ENCODE assay signal across 8 mouse cellular contexts in the genomic region with DNA sequence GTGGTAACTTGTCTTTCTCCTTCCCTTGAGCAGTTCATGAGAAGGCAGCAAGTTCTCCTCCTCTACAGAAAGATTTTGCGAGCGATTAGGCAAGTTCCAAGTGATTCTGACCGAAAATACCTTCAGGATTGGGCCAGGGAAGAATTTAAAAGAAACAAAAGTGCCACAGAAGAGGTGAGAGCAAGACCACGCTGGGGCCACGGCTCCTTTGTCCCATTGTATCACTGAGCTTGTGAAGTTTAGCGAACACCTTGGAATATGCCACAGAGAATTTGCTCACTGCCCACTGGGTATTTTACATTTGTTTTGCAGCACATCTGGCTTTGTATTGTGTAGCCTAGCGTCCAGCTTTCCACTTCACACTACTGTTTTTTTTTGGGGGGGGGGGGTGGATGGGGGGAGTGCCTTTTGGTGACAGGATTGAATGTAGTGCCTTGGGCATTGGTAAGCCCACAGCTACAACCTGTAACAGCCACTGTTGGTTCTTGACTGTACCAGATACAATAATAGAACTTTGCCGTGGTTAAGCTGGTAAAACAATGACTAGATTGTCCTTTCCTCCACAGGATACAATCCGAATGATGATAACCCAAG. TPM values are rescaled to one million over a fixed set of nuclear protein-coding genes. Genes with fewer than 3 reads are reported as not detected.
A peak's percentile ranks its signal among the peaks of the same experiment; 100 is the strongest.
DNase-seq lines count a peak whose midpoint lies in the region; ATAC-seq and TF ChIP-seq lines count a peak whose summit lies in the region.

No protein-coding gene starts in this region.

- H3K4me2 ChIP-seq in heart, embryonic 13.5 days = peak overlapping the region; percentile 83
- peak overlapping the region; percentile 68 for H3K4me2 ChIP-seq in forebrain, embryonic 15.5 days (replicated peaks)

- H3K4me3 ChIP-seq in heart, embryonic 13.5 days = peak overlapping the region; percentile 88
- peak overlapping the region; percentile 69 to 83 for H3K4me3 ChIP-seq in MEL (ENCODE audit: control insufficient read depth in 1 of 2, insufficient read depth in 1 of 2, low read depth in 2 of 2, low read length in 2 of 2)
- H3K4me3 ChIP-seq in forebrain, embryonic 15.5 days = peak overlapping the region; percentile 60

- TF ChIP-seq RAD21 in MEL (IDR thresholded peaks at IDR 0.05; ENCODE audit: low read depth, low read length) = no peak

- TF ChIP-seq POLR2A in MEL (IDR thresholded peaks at IDR 0.05; ENCODE audit: control insufficient read depth in 1 of 2, insufficient read depth in 1 of 2, low read depth in 1 of 2, low read length in 2 of 2, poor library complexity in 1 of 2) = no peak

- peaks cover 13% of the 10 kb centered on the region for H3K36me3 ChIP-seq in heart, embryonic 13.5 days
- peaks cover 0 to 5% of the 10 kb centered on the region in 2 experiments; a peak in 2 of 4 replicates for H3K36me3 ChIP-seq in MEL (ENCODE audit: control insufficient read depth in 1 of 2, insufficient read depth in 2 of 2, low read length in 2 of 2)
- H3K36me3 ChIP-seq in forebrain, embryonic 15.5 days = peaks cover 10% of the 10 kb centered on the region

- no peaks in the 10 kb centered on the region; the same call in 1 of the 2 replicates for H3K79me2 ChIP-seq in MEL (ENCODE audit: control insufficient read depth, insufficient read depth, low read length, poor library complexity)

- peak overlapping the region; percentile 99 for H3K27ac ChIP-seq in heart, embryonic 13.5 days (replicated peaks)
- H3K27ac ChIP-seq in MEL (ENCODE audit: control insufficient read depth, low read depth, low read length) = peak overlapping the region; percentile 91
- peak overlapping the region; percentile 98 for H3K27ac ChIP-seq in forebrain, embryonic 15.5 days (replicated peaks)

- no peaks in the 10 kb centered on the region for H3K9me3 ChIP-seq in heart, embryonic 13.5 days
- H3K9me3 ChIP-seq in MEL (replicated peaks; ENCODE audit: insufficient read depth, low read length) = no peaks in the 10 kb centered on the region
- H3K9me3 ChIP-seq in forebrain, embryonic 15.5 days = no peaks in the 10 kb centered on the region

- TF ChIP-seq CTCF in MEL (IDR thresholded peaks at IDR 0.05 in 2 of 3, conservative IDR thresholded peaks at IDR 0.05 in 1 of 3; ENCODE audit: control insufficient read depth in 1 of 3, insufficient read depth in 1 of 3, low read depth in 2 of 3, low read length in 3 of 3, poor library complexity in 1 of 3, severe bottlenecking in 1 of 3) = no peak

- H3K4me1 ChIP-seq in heart, embryonic 13.5 days = peaks cover 11% of the 10 kb centered on the region
- peaks cover 0 to 5% of the 10 kb centered on the region in 2 experiments; a peak in 2 of 4 replicates for H3K4me1 ChIP-seq in MEL (ENCODE audit: control insufficient read depth in 1 of 2, insufficient read depth in 2 of 2, low read length in 2 of 2)
- peaks cover 10% of the 10 kb centered on the region for H3K4me1 ChIP-seq in forebrain, embryonic 15.5 days

- no peak for TF ChIP-seq EP300 in MEL (IDR thresholded peaks at IDR 0.05; ENCODE audit: low read depth in 1 of 2, low read length in 2 of 2)

- no peak for ATAC-seq in heart, embryonic 13.5 days (ENCODE audit: extremely low read depth, insufficient number of reproducible peaks, low FRiP score, low TSS enrichment)
- ATAC-seq in forebrain, embryonic 15.5 days (replicated peaks) = peak; percentile 61
- 0 out of 2 replicates have a peak, but pooled peaks have one; percentile 11 for ATAC-seq in megakaryocyte, adult 5-6 weeks (ENCODE audit: poor library complexity, severe bottlenecking)

- peak overlapping the region; percentile 93 for H3K9ac ChIP-seq in heart, embryonic 13.5 days
- H3K9ac ChIP-seq in MEL (ENCODE audit: control insufficient read depth, low read depth, low read length, poor library complexity, severe bottlenecking) = peak overlapping the region; percentile 92
- peak overlapping the region; percentile 96 for H3K9ac ChIP-seq in forebrain, embryonic 15.5 days (replicated peaks)

- no peak for DNase-seq in heart, adult 9 months (ENCODE audit: low spot score in 2 of 2)
- no peak for DNase-seq in MEL (ENCODE audit: low read depth, low spot score)
- no peak for DNase-seq in adipocyte (ENCODE audit: low spot score)
- no peak for DNase-seq in B cell, adult 2 months
- DNase-seq in gastrocnemius, postnatal 25 days = no peak

- H3K27me3 ChIP-seq in heart, embryonic 13.5 days (replicated peaks) = no peaks in the 10 kb centered on the region
- no peaks in the 10 kb centered on the region for H3K27me3 ChIP-seq in MEL (ENCODE audit: control insufficient read depth in 1 of 2, insufficient read depth in 2 of 2, low read length in 2 of 2)
- H3K27me3 ChIP-seq in forebrain, embryonic 15.5 days = no peaks in the 10 kb centered on the region

- 11% methylated on average over 9 of the region's 9 CpGs for WGBS in heart, embryonic 13.5 days
- 5% methylated on average over 9 of the region's 9 CpGs for WGBS in forebrain, embryonic 15.5 days

TF ChIP-seq in MEL, 35 proteins besides CTCF, POLR2A, EP300 and RAD21:
- no peak for TF ChIP-seq TAL1 (IDR thresholded peaks at IDR 0.05; ENCODE audit: low read length)
- TF ChIP-seq POLR2AphosphoS2 (IDR thresholded peaks at IDR 0.05; ENCODE audit: low read length) = no peak
- no peak for TF ChIP-seq ZNF384 (IDR thresholded peaks at IDR 0.05; ENCODE audit: low read depth, low read length)
- TF ChIP-seq MAFK (IDR thresholded peaks at IDR 0.05; ENCODE audit: borderline replicate concordance, low read depth, low read length) = no peak
- TF ChIP-seq TBP (IDR thresholded peaks at IDR 0.05; ENCODE audit: low read depth, low read length) = no peak
- no peak for TF ChIP-seq UBTF (IDR thresholded peaks at IDR 0.05; ENCODE audit: borderline replicate concordance, insufficient read depth, low read depth, low read length)

RNA-seq across cellular contexts. Expression of a gene that starts 0.6 kb away (rescaled TPM):
- polyA plus RNA-seq in heart, embryonic 13.5 days (2015; fragmentation: Nextera tagmentation; extraction: Ambion mirVana) = 131 and 136 TPM in 2 replicates
- total RNA-seq in MEL (2012; rRNA removed) = 30.8 and 37.7 TPM in 2 replicates
- polyA plus RNA-seq in MEL (2012; ENCODE audit: insufficient read depth in 1 of 2, insufficient read length in 2 of 2, low read depth in 1 of 2, low replicate concordance in 2 of 2, missing spikeins in 1 of 2) = 10 to 100 TPM in 1 of 2 experiments, not detected in 1; 18.0 TPM
- 136 and 137 TPM in 2 replicates for polyA plus RNA-seq in forebrain, embryonic 15.5 days (2015; fragmentation: Nextera tagmentation; extraction: Ambion mirVana)
- total RNA-seq in megakaryocyte, adult 5-6 weeks (2015) = 32.5 and 46.5 TPM in 2 replicates
- 71.2 and 77.3 TPM in 2 replicates for total RNA-seq in megakaryocyte, adult 5-6 weeks (2017)
- total RNA-seq in gastrocnemius, postnatal 25 days (2021) = 10 to 100 TPM; 14.7 to 20.5 TPM
